Mouse (Mus musculus): Measurements from ENCODE around the gene Mrln. TPM values are rescaled to one million over a fixed set of nuclear protein-coding genes. Genes with fewer than 3 reads are reported as not detected.
"Not testable (repeated sequence)": the region's sequence is repeated elsewhere in the genome, so short reads cannot be mapped to it uniquely, and the experiment has no call there.

Gene Mrln
- polyA plus RNA-seq, 1 experiment from 2014 or later, result 0.77 TPM

DNA sequence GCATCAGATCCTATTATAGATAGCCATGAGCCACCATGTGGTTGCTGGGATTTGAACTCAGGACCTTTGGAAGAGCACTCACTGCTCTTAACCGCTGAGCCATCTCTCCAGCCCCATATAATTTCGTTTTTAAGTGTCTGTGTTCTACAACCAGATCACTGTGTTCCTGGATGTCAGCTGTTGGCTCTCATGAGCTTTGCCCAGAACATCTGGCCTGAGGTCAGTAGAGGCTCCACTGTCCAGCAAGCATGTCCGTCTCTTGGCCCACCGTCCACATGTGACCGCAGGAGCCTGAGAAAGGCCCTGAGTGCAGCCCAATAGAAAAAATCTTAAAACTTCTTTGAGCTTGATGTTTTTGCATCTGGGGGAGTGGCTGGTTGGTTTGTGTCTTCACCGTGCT, 7.8 kb upstream of the Mrln start:
- Histone ChIP-seq H3K9ac (no peak overlapping the region), H3K27me3 (replicated peaks) (no peaks in the 10 kb centered on the region), H3K4me2 (no peak overlapping the region), H3K27ac (no peak overlapping the region), H3K4me1 (peaks cover 8% of the 10 kb centered on the region; the same call in 1 of the 2 replicates), H3K36me3 (no peaks in the 10 kb centered on the region), H3K9me3 (no peaks in the 10 kb centered on the region), H3K4me3 (replicated peaks) (no peak overlapping the region)
- WGBS, result 84% methylated on average over 6 of the region's 6 CpGs
- no peak for ATAC-seq (ENCODE audit: insufficient read depth, low FRiP score, low read depth)

DNA sequence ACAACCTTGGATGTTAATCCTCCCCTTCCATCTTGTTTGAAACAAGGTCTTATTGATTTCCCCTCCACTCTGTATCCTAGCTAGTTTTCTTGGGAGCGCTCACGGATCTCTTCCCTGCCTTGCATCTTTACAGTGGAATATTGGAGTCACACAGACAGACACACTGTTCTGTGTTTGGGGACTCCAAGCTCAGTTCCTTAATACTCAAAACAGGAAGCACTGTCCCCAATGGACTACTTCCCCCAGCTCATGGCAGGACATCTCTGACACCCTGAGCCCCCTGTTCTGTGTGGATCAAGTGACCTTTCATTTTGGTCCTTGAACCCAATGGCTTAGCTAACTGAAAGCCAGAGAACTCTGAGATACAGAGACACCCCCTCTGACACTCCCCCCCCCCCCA, 6.9 kb upstream of the Mrln start:
- Histone ChIP-seq H3K4me3 (replicated peaks) (no peak overlapping the region), H3K4me2 (no peak overlapping the region), H3K9ac (no peak overlapping the region), H3K4me1 (peaks cover 8% of the 10 kb centered on the region; the same call in 1 of the 2 replicates), H3K36me3 (no peaks in the 10 kb centered on the region), H3K27ac (no peak overlapping the region), H3K9me3 (no peaks in the 10 kb centered on the region), H3K27me3 (replicated peaks) (no peaks in the 10 kb centered on the region)
- ATAC-seq (ENCODE audit: insufficient read depth, low FRiP score, low read depth), result no peak
- 66% methylated on average over 2 of the region's 2 CpGs for WGBS

DNA sequence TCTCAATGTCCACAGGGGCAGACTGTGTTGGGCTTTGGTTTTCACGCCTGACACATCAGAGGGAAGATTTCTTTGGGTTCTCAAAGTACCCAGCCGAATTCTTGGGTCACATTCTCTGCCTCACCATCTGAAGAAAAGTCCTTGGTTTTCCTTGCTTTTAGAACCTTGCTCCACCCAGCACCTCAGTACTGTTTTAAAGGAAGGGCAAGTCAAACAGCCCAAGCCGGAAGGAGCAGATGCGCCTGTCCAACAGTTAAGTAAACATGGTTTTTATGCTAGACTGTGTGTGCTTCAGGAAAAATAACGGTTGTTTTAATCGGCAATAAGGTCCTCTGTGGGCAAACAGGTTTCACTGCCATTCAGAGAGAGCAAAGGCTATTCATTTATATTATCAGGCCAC, 6.5 kb upstream of the Mrln start:
- Histone ChIP-seq H3K36me3 (no peaks in the 10 kb centered on the region), H3K27ac (no peak overlapping the region), H3K9me3 (no peaks in the 10 kb centered on the region), H3K4me1 (peaks cover 8% of the 10 kb centered on the region; the same call in 1 of the 2 replicates), H3K27me3 (replicated peaks) (no peaks in the 10 kb centered on the region), H3K9ac (no peak overlapping the region), H3K4me2 (no peak overlapping the region), H3K4me3 (replicated peaks) (no peak overlapping the region)
- ATAC-seq (ENCODE audit: insufficient read depth, low FRiP score, low read depth), result no peak
- 47% methylated on average over 6 of the region's 6 CpGs for WGBS

DNA sequence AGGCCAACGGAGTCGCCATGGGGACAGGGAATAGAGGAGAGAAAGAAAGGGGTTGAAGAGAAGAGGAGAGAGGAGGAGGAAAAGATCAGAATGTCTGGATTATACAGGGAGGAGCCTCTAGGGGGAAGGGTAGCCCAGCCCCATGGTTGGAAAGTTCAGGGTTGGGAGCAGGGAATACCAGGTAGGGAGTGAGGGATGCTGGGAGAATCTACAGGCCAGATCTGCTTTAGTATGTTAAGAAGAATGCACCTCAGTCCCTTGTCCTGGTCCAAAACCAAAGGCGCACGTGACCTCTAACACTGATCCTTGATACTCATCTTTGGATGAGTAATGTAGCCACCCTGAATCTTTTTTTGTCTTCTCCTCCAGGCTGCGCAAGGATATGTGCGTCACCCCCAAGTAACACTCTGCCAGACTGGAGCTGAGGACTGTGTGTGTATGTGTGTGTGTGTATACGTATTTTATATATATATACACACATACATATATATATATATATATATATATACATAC, 5.5 kb upstream of the Mrln start:
- no peak overlapping the region for H3K4me3 ChIP-seq (replicated peaks)
- H3K9me3 ChIP-seq, result no peaks in the 10 kb centered on the region
- H3K27ac ChIP-seq, result no peak overlapping the region
- H3K4me1 ChIP-seq, result peaks cover 8% of the 10 kb centered on the region; the same call in 1 of the 2 replicates
- 84% methylated on average over 7 of the region's 7 CpGs for WGBS
- ATAC-seq (ENCODE audit: insufficient read depth, low FRiP score, low read depth), result no peak
- H3K4me2 ChIP-seq, result no peak overlapping the region
- H3K27me3 ChIP-seq (replicated peaks), result no peaks in the 10 kb centered on the region
- H3K36me3 ChIP-seq, result no peaks in the 10 kb centered on the region
- H3K9ac ChIP-seq, result no peak overlapping the region

DNA sequence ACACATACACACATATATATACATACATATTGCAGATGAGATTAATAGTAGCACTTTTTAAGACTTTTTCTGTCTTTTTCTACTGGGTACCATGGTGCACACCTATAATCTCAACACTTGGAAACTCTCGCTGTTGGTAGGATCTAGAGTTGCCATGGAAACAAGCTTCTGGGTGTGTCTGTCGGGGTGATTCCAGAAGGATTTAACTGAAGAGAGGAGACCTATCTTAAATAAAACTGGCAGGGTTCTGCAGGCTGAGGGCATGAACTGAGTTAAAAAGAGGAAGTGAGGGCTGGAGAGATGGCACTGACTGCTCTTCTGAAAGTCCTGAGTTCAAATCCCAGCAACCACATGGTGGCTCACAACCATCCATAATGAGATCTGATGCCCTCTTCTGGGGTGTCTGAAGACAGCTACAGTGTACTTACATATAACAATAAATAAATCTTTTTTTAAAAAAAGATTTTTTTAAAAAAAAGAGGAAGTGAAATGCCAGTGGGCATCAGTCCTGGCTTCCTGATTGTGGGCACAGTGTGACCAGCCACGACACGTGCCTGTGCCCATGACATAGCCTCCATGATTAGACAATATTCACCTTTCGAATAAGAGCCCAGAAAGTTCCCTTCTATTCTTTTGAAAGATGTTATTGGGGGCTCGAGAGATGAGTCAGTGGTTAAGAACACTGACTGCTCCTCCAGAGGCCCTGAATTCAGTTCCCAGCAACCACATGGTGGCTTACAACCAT, 4.8 kb upstream of the Mrln start:
- Histone ChIP-seq H3K27ac (no peak overlapping the region), H3K4me3 (replicated peaks) (no peak overlapping the region), H3K4me1 (peaks cover 9% of the 10 kb centered on the region; the same call in 1 of the 2 replicates), H3K36me3 (no peaks in the 10 kb centered on the region), H3K27me3 (replicated peaks) (no peaks in the 10 kb centered on the region), H3K4me2 (no peak overlapping the region), H3K9ac (no peak overlapping the region), H3K9me3 (no peaks in the 10 kb centered on the region)
- no peak for ATAC-seq (ENCODE audit: insufficient read depth, low FRiP score, low read depth)
- 77% methylated on average over 6 of the region's 6 CpGs for WGBS

DNA sequence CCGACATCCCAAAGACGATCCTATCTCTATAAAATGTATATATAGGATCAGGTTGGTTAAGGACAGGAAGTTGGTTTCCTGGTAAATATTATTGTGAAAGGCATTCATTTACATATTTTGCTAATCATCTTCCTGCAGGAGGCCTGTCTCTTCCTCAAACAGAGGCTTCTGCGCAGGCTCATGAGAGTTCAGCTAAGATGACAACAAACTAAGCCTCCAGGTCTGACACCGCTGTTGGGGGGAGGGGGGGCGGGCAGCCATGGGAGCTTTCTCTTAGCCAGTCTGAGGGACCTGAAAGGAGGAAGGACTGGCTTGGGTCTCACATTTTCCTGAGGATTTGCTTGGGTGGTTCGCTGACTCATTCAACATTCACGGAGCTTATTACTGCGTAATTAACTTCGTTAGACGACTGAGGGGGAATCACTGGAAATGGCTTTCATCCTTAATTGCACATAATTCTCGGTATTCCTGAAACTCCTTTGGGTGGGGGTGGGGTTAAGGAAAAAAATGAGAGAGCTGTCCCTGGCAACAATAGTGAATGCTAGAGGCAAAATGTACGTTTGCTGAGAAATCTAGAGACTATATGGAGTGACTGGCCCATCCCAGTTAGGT, 3.5 kb upstream of the Mrln start:
- Histone ChIP-seq H3K9ac (no peak overlapping the region), H3K27me3 (replicated peaks) (no peaks in the 10 kb centered on the region), H3K36me3 (no peaks in the 10 kb centered on the region), H3K27ac (no peak overlapping the region), H3K4me1 (peaks cover 10% of the 10 kb centered on the region), H3K4me2 (no peak overlapping the region), H3K9me3 (no peaks in the 10 kb centered on the region), H3K4me3 (replicated peaks) (no peak overlapping the region)
- ATAC-seq (ENCODE audit: insufficient read depth, low FRiP score, low read depth), result no peak
- 63% methylated on average over 12 of the region's 12 CpGs for whole genome bisulfite sequencing

DNA sequence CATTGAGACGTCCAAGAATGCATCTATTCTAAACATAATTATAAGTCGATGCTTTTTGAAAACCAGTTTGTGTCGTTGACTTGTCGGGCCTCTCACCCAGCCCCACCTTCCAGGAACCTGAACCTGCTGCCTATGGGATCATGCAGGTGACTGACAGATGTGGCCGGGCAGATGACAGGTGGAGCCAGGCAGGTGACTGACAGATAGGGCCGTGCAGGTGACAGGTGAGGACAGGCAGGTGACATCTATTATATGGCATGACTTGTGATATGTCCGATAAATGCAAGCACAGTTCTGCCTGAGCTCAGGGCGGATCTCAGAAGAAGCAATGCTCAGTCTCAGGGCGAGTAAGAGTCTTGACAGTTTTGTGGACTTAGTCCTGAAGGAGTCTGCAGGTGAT, 6.8 kb downstream of the Mrln start:
- no peak for ATAC-seq (ENCODE audit: insufficient read depth, low FRiP score, low read depth)
- no peaks in the 10 kb centered on the region for H3K27me3 ChIP-seq (replicated peaks)
- H3K4me1 ChIP-seq, result no peaks in the 10 kb centered on the region
- H3K9me3 ChIP-seq, result no peaks in the 10 kb centered on the region
- H3K36me3 ChIP-seq, result no peaks in the 10 kb centered on the region
- H3K27ac ChIP-seq, result no peak overlapping the region
- H3K4me2 ChIP-seq, result no peak overlapping the region
- no peak overlapping the region for H3K4me3 ChIP-seq (replicated peaks)
- WGBS, result 78% methylated on average over 9 of the region's 9 CpGs
- no peak overlapping the region for H3K9ac ChIP-seq

DNA sequence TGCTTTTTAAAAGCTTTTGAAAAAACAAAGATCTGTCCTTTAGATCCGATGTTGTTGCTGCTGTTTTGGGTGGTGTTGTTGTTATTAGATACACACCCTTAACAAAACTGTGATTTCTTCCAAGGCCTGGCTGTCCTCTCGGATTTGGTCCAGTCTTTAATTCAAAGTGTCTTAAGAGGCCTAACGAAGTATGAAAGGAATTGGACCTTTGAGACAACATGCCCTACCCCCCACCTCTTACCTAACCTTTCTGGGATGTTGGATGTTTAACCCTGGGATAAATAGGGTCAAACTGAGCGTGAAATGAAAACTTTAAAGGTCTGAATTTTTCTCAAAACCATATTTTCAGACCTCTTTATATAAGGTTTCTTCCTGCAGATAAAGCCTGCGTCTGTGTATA, 16.5 kb downstream of the Mrln start:
- Histone ChIP-seq H3K9me3 (no peaks in the 10 kb centered on the region), H3K27ac (no peak overlapping the region), H3K4me2 (no peak overlapping the region), H3K36me3 (no peaks in the 10 kb centered on the region), H3K4me3 (replicated peaks) (no peak overlapping the region), H3K27me3 (replicated peaks) (no peaks in the 10 kb centered on the region), H3K9ac (no peak overlapping the region), H3K4me1 (no peaks in the 10 kb centered on the region)
- ATAC-seq (ENCODE audit: insufficient read depth, low FRiP score, low read depth), result no peak
- WGBS, result 79% methylated on average over 5 of the region's 5 CpGs

DNA sequence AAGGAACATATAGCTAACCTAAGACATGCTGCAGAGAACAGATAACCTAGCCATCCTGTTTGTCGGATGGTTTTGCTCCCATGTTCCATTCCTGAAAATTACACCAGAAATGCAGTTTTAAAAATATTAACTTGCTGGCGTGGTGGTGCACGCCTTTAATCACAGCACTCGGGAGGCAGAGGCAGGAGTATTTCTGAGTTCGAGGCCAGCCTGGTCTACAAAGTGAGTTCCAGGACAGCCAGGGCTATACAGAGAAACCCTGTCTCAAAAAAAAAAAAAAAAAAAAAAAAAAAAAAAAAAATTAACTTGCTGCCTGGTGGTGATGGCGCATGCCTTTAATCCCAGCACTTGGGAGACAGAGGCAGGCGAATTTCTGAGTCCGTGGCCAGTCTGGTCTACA, 17.8 kb downstream of the Mrln start:
- not testable (repeated sequence) for ATAC-seq (ENCODE audit: insufficient read depth, low FRiP score, low read depth); H3K9me3 ChIP-seq; H3K4me1 ChIP-seq; H3K4me3 ChIP-seq (replicated peaks); H3K36me3 ChIP-seq; H3K4me2 ChIP-seq; H3K27ac ChIP-seq; H3K9ac ChIP-seq; H3K27me3 ChIP-seq (replicated peaks)
- 89% methylated on average over 8 of the region's 8 CpGs for WGBS

DNA sequence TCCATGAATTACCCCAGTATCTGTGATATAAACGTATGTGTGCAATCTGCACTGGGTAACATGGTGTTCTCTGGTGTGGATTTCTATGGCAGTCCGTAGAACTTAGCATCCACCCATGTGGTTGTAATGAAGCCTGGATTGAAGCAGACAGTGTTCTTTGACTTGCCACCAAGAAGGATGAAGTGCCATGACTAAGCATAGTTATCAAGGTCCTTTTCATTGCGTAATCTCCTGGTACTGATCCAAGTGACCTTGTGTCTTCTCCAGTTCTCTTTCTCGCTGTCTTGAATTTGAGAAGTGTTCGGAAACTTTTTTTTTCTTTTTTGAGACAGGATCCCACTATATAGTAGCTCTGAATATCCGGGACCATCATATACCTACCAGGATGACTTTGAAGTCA, 20.1 kb downstream of the Mrln start:
- Histone ChIP-seq H3K9ac (no peak overlapping the region), H3K4me2 (no peak overlapping the region), H3K36me3 (no peaks in the 10 kb centered on the region), H3K4me3 (replicated peaks) (no peak overlapping the region), H3K4me1 (no peaks in the 10 kb centered on the region), H3K27me3 (replicated peaks) (no peaks in the 10 kb centered on the region), H3K27ac (no peak overlapping the region), H3K9me3 (no peaks in the 10 kb centered on the region)
- WGBS, result 87% methylated on average over 6 of the region's 6 CpGs
- ATAC-seq (ENCODE audit: insufficient read depth, low FRiP score, low read depth), result no peak

DNA sequence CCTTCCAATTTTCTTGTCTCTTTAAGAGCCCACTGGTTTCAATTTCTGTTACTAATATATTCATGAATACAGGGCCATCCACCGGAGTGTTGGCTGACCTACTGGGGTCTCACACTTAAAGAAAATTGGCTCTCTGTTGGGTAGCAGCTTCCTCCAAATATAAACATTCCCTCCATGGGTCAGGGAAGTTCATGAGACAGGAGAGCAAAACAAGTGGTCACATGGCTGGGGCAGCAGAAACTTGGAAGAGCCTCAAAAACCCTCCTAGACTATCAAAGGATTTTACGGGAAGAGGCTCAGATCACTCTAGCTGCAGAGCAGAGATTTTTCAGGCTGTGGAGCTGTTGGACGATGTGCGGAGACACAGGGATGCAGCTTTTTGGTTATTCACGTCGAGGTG, 21.3 kb downstream of the Mrln start:
- H3K4me3 ChIP-seq (replicated peaks), result no peak overlapping the region
- no peaks in the 10 kb centered on the region for H3K36me3 ChIP-seq
- no peaks in the 10 kb centered on the region for H3K27me3 ChIP-seq (replicated peaks)
- no peak; the same call in 1 of the 2 replicates for ATAC-seq (ENCODE audit: insufficient read depth, low FRiP score, low read depth)
- no peaks in the 10 kb centered on the region for H3K4me1 ChIP-seq
- H3K27ac ChIP-seq, result no peak overlapping the region
- no peak overlapping the region for H3K4me2 ChIP-seq
- H3K9ac ChIP-seq, result no peak overlapping the region
- H3K9me3 ChIP-seq, result no peaks in the 10 kb centered on the region
- WGBS, result 36% methylated on average over 6 of the region's 6 CpGs

DNA sequence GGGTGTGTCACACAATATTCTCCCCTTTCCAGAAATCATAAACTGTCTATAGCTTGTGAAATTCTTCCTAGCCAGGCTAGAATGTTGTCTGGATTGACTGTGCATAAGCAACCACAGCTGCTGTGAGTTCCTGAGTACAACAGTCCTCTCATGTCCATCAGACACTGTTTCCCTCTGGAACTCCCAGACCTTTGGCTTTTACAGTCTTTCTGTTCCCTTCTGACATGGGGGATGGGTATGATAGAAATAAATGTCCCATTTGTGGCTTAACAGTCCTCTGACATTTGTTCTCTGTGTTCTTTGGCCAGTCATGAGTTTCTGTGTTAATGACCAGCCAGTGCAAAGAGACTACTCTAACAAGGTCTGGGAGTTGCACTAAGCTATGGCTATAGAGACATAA, 22.1 kb downstream of the Mrln start:
- Histone ChIP-seq H3K27me3 (replicated peaks) (no peaks in the 10 kb centered on the region), H3K4me1 (no peaks in the 10 kb centered on the region), H3K27ac (no peak overlapping the region), H3K4me2 (no peak overlapping the region), H3K9ac (no peak overlapping the region), H3K9me3 (no peaks in the 10 kb centered on the region), H3K4me3 (replicated peaks) (no peak overlapping the region), H3K36me3 (no peaks in the 10 kb centered on the region)
- ATAC-seq (ENCODE audit: insufficient read depth, low FRiP score, low read depth), result no peak
